Mouse (Mus musculus) thymus, adult 2 months (tissue): ENCODE measurements around the gene Phf19.

ENCODE experiments used
- CTCF ChIP-seq: fragments of 200-500 bp; IDR thresholded peaks from 2 replicates; pipeline ENCODE4 v1.5.1; 2012; ENCODE audit warnings: mild to moderate bottlenecking, control low read depth, low read length, moderate library complexity, borderline replicate concordance; ENCODE audit not compliant: control insufficient read depth, poor library complexity, insufficient read depth; ENCODE audit errors: extremely low read depth
- POLR2A ChIP-seq: fragments of 200-500 bp; IDR thresholded peaks from 2 replicates; pipeline ENCODE4 v1.6.1; 2012; ENCODE audit warnings: mild to moderate bottlenecking, low read length, control low read depth, moderate library complexity; ENCODE audit not compliant: control insufficient read depth, poor library complexity, insufficient read depth; ENCODE audit errors: extremely low read depth

DNA sequence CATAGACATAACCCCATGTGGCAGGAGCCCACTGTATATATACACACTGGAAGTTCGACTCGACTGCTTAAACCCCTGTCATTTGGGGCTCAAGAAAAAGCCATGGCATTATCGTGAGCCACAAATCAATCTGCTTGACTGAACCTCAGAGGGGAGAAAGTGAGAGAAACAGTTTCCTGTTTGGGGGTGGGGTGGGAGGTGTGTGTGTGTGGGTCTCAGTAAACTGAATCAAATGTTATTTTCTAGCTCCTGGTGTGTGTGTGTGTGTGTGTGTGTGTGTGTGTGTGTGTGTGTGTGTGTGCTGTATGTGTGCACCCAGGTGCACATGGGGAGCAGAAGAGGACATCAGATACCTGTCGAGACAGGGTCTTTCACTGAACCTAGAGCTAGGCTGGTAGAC, 39.2 kb upstream of the Phf19 start:
- TF ChIP-seq CTCF (no peak), POLR2A (no peak)
